Mouse (Mus musculus) liver, embryonic 14.5 days (tissue): ENCODE results near the gene Acbd7. TPM values are rescaled to one million over a fixed set of nuclear protein-coding genes. Genes with fewer than 3 reads are reported as not detected.

Experiments
- ATAC-seq: fragments of 200-750 bp; cut with Nextera tagmentation; 2 replicates; pipeline ENCODE4 v1.8.0; 2017; ENCODE audit warnings: moderate number of reproducible peaks, mild to moderate bottlenecking, moderate library complexity; ENCODE audit not compliant: insufficient read depth
- DNase-seq, 3 experiments: peaks; one replicate each; pipeline ENCODE4 v3.0.0-alpha.2; 2012 to 2013; ENCODE audit warnings: low read depth in 3 of 3, low spot score in 3 of 3
- H3K27ac ChIP-seq: fragments of 300-500 bp; sonication (generic); 2 replicates; pipeline ENCODE4 v1.5.1; 2014; ENCODE audit warnings: moderate library complexity, mild to moderate bottlenecking, control low read depth, inconsistent platforms
- H3K27me3 ChIP-seq: fragments of 300-500 bp; sonication (generic); 2 replicates; pipeline ENCODE4 v1.6.1; 2014; ENCODE audit warnings: mild to moderate bottlenecking, low read length, moderate library complexity; ENCODE audit not compliant: control insufficient read depth, insufficient read depth
- H3K36me3 ChIP-seq: fragments of 300-500 bp; sonication (generic); replicated peaks from 2 replicates; pipeline ENCODE4 v1.6.1; 2014; ENCODE audit warnings: low read depth; ENCODE audit not compliant: control insufficient read depth, insufficient read depth
- H3K4me1 ChIP-seq, 2 experiments: fragments of 200-500 bp in 1 of 2; fragments of 300-500 bp in 1 of 2; sonication (generic) in 1 of 2; replicated peaks; 2 replicates each; pipeline ENCODE4 v1.6.1; 2012 to 2014; ENCODE audit warnings: antibody characterized with exemption in 1 of 2, inconsistent platforms in 1 of 2, low read length in 1 of 2; ENCODE audit not compliant: control insufficient read depth in 2 of 2, insufficient read depth in 2 of 2
- H3K4me2 ChIP-seq: fragments of 300-500 bp; sonication (generic); 2 replicates; pipeline ENCODE4 v1.6.1; 2014; ENCODE audit warnings: low read depth, mild to moderate bottlenecking, control low read depth, moderate library complexity
- H3K4me3 ChIP-seq, 2 experiments: fragments of 200-500 bp in 1 of 2; fragments of 300-500 bp in 1 of 2; sonication (generic) in 1 of 2; 2 replicates each; pipeline ENCODE4 v1.5.1; 2012 to 2014; ENCODE audit warnings: low read depth in 2 of 2, low read length in 2 of 2, mild to moderate bottlenecking in 2 of 2, control low read depth in 1 of 2, inconsistent platforms in 1 of 2, moderate library complexity in 1 of 2; ENCODE audit not compliant: insufficient read depth in 1 of 2
- H3K9ac ChIP-seq: fragments of 300-500 bp; sonication (generic); replicated peaks from 2 replicates; pipeline ENCODE4 v1.6.1; 2014; ENCODE audit warnings: mild to moderate bottlenecking, control low read depth, moderate library complexity
- H3K9me3 ChIP-seq: fragments of 300-500 bp; sonication (generic); 2 replicates; pipeline ENCODE4 v1.6.1; 2016; ENCODE audit warnings: low read length, mixed read lengths; ENCODE audit not compliant: control insufficient read depth
- CTCF ChIP-seq: IDR thresholded peaks from 2 replicates; pipeline ENCODE4 v1.5.1; 2016; ENCODE audit warnings: antibody characterized with exemption, low read depth, control low read depth
- EP300 ChIP-seq: IDR thresholded peaks from 2 replicates; pipeline ENCODE4 v1.6.1; 2016; ENCODE audit warnings: antibody characterized with exemption, low read depth
- WGBS: fragments of 180-500 bp; shearing (Covaris S2); extraction: QIAGEN DNeasy Blood & Tissue Kit; methylation state at CpG from one replicate; pipeline ENCODE4 v1.1.7; 2014; ENCODE audit not compliant: insufficient replicate concordance; 5-methylcytosine and 5-hydroxymethylcytosine counted together
- polyA plus RNA-seq, 2 experiments: library from polyadenylated mRNA; depleted of rRNA in 1 of 2; stranded (reverse) in 1 of 2; unstranded in 1 of 2; fragments of >200 nt; fragmentation: Nextera tagmentation in 1 of 2; extraction: Ambion mirVana in 1 of 2; gene quantifications; 2 replicates each; pipeline versions ENCODE4 v1.2.1 to v1.2.3; 2012 to 2014

Acbd7 gene
- 0.33 and 0.36 TPM in 2 replicates for polyA plus RNA-seq (2012; rRNA removed)
- 0.48 and 1.0 TPM in 2 replicates for polyA plus RNA-seq (2014; fragmentation: Nextera tagmentation; extraction: Ambion mirVana)

DNA sequence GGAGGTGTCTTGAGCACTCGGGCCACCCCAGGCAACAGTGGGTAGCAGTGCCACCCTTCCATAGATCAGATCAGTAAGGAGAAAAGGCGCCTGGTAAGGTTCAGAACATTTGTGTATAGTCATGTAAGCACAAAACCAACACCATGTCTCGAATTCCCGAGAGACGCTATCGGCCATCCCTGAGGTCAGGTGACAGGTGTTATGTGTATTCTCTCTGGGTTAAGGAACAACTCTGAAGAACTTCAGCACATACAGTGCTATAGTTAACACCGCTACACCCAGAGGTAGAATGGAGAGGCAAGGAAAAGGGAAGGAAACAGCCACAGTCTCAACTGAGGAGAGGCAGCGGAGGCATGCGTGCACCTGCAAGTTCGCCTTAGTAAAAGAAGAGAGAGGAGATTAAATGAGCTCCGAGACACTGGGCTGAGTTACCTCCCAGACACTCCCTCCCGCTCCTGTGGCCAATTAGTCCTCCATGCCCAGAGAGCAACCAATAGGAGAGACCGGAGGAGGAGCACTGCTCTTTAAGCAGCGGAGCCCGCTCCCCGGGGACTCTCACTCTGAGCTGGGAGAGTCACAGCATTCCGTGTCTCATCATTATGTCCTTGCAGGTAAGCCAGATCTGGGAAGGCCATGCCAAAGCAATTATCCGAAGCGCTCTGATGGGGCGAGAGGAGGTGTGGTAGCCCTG lies at the start of gene Acbd7:
Gene Acbd7 (plus strand): TSS at position 558 of the 691 bp plus-strand sequence.
- WGBS = 4% methylated on average over 20 of the region's 20 CpGs
- H3K27ac ChIP-seq = no peak within 1 kb of the TSS; the same call in 1 of the 2 replicates
- peak; percentile 70 to 78 (median 73) for DNase-seq
- H3K27me3 ChIP-seq = no peaks in the 10 kb centered on the region
- peaks cover 0 to 17% of the 10 kb centered on the region in 2 experiments; a peak in 3 of 4 replicates for H3K4me1 ChIP-seq
- TF ChIP-seq CTCF = no peak
- no peak for TF ChIP-seq EP300
- peak; percentile 44 for ATAC-seq
- no peaks in the 10 kb centered on the region for H3K36me3 ChIP-seq
- peak within 1 kb of the TSS; percentile 70 for H3K4me2 ChIP-seq
- H3K9me3 ChIP-seq = no peaks in the 10 kb centered on the region
- peak within 1 kb of the TSS; percentile 47 to 51 for H3K4me3 ChIP-seq
- H3K9ac ChIP-seq = peak within 1 kb of the TSS; percentile 51

- 69% methylated on average over 2 of the region's 2 CpGs for WGBS
- no peaks in the 10 kb centered on the region for H3K27me3 ChIP-seq
- no peak overlapping the region; the same call in 1 of the 2 replicates for H3K4me2 ChIP-seq
- DNase-seq (no peak), ATAC-seq (no peak)
- H3K27ac ChIP-seq = no peak overlapping the region
- no peaks in the 10 kb centered on the region for H3K36me3 ChIP-seq
- TF ChIP-seq EP300 = no peak
- no peak for TF ChIP-seq CTCF
- peaks cover 16 to 17% of the 10 kb centered on the region in 2 experiments for H3K4me1 ChIP-seq
- H3K9me3 ChIP-seq = no peaks in the 10 kb centered on the region
- no peak overlapping the region for H3K4me3 ChIP-seq
- no peak overlapping the region for H3K9ac ChIP-seq
Measured at GRCm38 (mm10) chr2:3286243-3286642, 49.7 kb upstream of the Acbd7 start.

DNA sequence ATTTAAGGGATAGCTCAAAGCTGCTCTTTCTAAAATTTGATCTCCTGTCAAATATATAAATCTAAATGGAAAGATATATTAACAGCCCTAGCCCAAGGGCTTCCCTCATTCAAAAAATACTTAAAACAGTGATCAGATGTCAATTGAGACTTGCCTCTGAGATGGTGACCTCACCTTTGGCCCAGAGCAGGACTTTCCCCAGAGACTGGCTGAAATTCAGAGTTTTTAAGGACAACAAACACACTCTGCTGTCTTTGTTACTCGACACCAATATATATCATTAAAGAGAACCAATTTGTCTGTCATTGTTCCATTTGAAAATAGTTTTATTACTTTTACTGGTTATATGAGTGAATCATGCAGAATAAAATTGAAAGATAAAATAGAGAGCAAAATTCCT lies 46.4 kb upstream of the Acbd7 start:
- no peaks in the 10 kb centered on the region for H3K36me3 ChIP-seq
- no peak for TF ChIP-seq EP300
- no peak for TF ChIP-seq CTCF
- H3K9ac ChIP-seq = no peak overlapping the region
- H3K27me3 ChIP-seq = no peaks in the 10 kb centered on the region
- no peak for ATAC-seq
- no peaks in the 10 kb centered on the region for H3K9me3 ChIP-seq
- H3K4me2 ChIP-seq = no peak overlapping the region
- H3K27ac ChIP-seq = no peak overlapping the region
- no peak overlapping the region for H3K4me3 ChIP-seq
- H3K4me1 ChIP-seq = peaks cover 7 to 10% of the 10 kb centered on the region in 2 experiments
- no peak for DNase-seq
- WGBS = 68% methylated on average over 1 of the region's 1 CpGs

- Histone ChIP-seq H3K9ac (no peak overlapping the region), H3K9me3 (no peaks in the 10 kb centered on the region), H3K4me3 (no peak overlapping the region), H3K27me3 (no peaks in the 10 kb centered on the region), H3K4me2 (no peak overlapping the region), H3K27ac (no peak overlapping the region), H3K4me1 (no peaks in the 10 kb centered on the region; a peak in 2 of 4 replicates), H3K36me3 (no peaks in the 10 kb centered on the region)
- DNase-seq (no peak), ATAC-seq (no peak)
- WGBS = 56% methylated on average over 1 of the region's 1 CpGs
- TF ChIP-seq EP300 = no peak
- no peak for TF ChIP-seq CTCF
Measured at GRCm38 (mm10) chr2:3292170-3292569, 43.8 kb upstream of the Acbd7 start.

DNA sequence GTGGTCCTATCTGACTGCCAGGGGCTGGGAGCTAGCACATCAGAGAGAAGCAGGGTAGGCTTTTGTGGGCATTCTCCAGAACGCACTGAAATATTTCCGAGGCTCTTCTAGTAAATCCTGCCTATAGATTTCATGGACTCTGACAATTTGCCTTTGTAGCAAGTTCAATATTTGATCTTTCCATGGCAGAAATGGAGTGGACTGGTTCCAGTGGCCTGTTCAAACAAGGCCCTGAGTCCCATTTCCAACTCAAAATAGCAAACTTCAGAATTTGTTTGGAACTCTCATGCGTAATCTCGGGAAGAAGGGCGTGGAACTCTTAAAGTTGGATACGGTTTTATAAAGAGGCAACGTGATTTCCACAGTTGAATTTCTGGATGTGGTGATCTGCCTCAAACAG lies 40.1 kb upstream of the Acbd7 start:
- Histone ChIP-seq H3K36me3 (no peaks in the 10 kb centered on the region), H3K27me3 (no peaks in the 10 kb centered on the region), H3K4me1 (no peaks in the 10 kb centered on the region; a peak in 2 of 4 replicates), H3K27ac (no peak overlapping the region), H3K9ac (no peak overlapping the region), H3K4me3 (no peak overlapping the region), H3K9me3 (no peaks in the 10 kb centered on the region), H3K4me2 (no peak overlapping the region)
- ATAC-seq = no peak
- no peak for TF ChIP-seq CTCF
- no peak for TF ChIP-seq EP300
- no peak for DNase-seq
- 68% methylated on average over 7 of the region's 7 CpGs for WGBS
